Mouse (Mus musculus) heart, adult 11 months (tissue): ENCODE measurements around the gene Tfap4.

Source experiments
- DNase-seq: peaks from one replicate; pipeline ENCODE4 v3.0.0; 2022

Tfap4 gene

DNA sequence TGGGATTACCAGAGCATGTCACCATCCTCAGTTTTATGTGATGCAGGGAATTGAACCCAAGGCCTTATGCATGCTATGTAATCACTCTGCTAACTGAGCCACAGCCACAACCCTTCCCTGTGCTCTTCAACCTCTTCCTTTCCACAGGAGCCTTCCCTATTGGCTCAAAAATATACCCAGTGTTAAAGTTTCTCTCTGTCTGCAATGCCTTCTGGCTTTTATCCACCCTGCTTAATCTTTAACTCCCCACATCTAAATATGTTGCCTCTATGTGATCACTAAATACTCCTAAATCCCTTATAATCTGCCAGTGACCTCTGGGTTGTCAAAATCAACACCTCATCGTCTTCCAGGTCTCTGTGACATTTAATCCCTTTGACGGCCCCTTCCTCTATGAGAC lies 41.7 kb downstream of the Tfap4 start:
- no peak for DNase-seq

DNA sequence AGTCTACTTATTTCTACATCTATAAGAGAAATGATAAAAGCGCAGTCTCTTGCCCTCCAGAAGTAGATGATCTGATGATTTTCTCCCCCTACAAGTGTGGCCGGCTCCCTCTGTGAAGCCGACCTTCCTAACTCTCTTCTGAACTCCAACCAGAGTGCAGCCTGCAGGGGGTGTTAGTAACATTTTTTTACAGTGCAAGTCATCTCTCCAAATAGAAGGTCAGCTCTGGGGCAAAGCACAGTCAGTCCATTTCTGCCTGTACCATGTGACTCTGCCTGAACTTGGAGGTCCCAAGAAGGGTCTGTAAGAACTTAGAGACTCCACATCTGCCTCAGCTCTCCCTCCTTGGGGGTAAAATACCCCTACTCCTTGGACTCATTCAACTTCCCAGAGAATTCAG lies 45.3 kb downstream of the Tfap4 start:
- DNase-seq, result no peak

DNA sequence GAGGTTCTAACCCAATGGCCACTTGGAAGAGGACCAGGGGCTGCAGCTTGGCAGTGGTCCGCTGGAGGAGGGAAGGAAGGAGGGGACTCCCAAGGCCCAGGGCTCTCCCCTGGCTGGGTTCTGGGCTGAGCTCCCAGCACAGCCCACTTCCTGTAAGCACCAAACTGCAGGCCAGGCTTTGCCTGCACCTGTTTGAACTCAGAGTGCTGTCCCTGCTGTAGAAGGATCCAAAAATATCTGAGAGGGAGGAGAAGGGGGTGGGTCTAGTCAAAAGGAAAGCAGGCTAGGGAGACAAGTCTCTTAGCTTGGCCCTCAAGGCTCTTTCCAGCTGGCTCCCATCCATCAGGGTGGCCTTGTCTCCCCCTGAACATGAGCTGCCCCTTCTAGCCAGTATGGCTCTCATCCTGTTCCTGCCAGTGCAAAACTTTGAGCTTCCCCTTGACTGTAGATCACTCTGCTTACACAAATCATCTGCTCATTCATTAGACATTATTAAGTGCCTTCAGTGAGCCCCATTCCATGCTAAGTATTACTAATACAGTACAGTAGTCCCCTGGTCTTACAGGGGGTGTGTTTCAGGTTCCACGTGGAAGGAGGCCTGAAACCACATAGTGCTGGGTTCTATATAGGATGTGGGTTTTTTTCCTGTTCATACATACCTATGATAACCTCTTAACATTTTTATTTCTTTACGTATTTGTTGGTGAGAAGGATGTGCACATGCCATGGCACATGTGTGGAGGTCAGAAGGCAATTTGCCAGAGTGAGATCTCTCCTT lies 46.8 kb downstream of the Tfap4 start:
- peak; percentile 99 for DNase-seq

DNA sequence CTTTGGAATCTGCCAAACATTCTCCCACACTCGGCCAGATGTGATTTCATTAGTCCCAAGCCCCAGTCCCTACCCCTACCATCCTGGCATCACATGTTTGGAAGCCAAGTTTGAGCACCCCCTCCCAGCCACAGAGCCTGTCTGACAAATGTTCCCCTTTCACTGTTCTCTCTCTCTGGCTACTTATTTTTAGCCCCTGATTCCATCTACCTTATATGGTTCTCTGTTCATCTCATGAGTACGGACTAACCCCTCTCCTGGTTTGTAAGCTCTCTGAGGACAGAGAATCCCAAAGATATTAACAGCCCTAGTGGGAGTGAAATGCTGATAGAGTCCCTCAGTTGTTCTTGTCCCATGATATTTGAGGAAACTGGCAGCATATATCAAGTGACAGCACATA lies 48.3 kb downstream of the Tfap4 start:
- peak; percentile 94 for DNase-seq

DNA sequence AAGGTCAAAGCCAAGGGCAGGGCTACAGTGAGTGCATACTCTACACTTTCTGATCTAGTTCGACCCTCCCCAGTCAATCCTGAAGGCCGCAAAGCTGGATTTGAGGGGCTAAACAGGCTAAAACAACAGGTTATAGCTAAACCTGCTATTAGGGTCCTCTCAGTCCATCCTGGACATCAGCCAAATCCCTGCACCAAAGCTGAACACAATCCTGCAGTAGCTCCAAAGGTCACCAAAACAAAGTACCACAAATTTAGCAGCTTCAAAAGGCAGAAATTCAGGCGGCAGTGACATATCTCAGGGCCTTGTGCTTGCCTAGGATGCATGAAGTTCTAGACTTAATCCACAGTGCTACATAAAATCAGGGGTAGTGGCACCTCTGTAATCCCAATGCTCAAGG lies 53.5 kb downstream of the Tfap4 start:
- DNase-seq, result no peak

DNA sequence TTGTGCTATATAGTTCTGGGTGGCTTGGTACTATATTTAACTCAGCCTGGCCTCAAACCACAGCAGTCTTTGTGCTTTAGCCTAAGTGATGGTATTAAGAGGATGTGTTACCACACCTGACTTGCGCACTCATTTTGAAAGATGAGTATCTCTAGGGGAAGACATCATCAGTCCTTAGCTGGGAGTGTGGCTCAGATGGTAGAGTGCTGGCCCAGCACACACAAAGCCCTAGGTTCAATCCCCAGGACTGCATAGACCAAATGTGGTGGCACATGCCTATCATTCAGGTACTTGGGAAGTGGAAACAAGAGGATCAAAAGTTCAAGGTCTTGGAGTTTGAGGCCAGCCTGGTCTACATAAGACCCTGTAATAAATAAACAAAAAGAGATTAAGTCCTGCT lies 56.2 kb downstream of the Tfap4 start:
- no peak for DNase-seq

DNA sequence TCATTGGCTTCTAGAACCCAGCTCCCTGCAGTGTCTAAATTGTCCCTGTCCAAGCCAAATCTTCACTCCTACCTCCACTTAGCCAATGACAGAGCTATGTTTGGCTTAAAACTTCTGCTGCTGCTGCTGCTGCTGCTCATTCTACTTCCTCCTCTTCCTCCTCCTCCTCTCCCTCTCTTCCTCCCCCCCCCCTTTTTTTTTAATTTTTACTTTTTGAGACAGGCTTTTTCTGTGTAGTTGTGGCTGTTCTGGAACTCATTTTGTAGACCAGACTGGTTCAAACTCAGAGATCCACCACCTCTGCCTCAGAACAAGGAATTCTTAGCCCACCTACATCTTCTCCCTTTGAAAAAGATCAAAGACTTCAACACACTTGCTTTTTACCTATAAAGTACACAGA lies 57.1 kb downstream of the Tfap4 start:
- DNase-seq, result no peak

DNA sequence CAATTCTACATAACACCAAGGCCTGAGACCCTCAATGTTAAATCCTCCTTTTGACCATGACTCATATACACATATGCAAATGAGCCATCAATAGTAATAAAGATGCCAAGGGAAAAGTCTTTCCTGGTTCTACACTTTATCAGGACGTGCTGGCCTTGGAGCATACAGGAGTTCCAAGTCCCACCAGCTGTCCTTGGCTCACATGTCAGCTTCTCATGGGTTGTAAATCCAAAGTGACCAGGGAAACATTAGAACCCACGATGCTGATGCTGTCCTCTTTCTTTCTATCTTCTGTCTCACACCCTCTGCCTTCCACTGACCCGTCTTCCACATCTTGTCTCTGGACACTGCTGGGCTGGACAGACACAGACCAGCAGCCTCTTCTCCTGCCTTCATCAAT lies 58.0 kb downstream of the Tfap4 start:
- DNase-seq, result no peak

DNA sequence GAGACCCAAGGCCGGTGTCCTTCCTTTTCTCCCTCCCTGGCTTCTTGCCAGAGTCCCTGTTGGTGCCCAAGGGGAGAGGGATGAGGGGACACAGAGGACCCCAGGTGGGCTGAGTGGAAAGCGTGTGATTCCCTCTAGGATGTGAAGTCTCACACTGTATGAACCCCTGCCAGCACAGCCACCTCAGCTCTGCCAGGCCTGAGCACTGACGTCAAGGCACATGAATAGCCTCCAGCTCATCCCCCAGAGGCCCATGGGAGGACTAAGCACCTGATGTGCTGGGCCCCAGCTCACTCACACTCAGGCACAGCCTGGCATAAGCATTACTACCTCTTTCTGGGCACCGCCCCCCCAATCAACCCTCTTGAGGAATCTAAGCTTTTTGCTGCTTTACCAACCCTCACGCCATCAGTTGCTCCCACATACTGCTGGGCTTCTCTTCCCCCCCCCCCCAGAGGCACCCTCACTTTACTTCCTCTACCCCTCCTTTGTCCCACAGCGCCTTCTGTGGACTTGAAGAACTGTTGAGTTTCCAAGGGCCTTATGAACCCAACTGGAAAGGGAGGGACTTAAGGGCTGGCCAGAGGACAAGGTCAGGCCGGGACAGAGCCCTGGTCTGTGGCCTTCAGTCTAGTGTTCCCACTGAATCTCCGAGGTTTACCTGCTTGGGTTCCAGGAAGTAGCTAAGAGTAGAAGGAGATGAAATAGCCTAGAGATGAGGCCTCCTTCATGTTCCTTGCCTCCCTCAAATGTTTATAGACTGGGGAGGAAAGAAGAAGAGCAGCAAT lies 58.9 kb downstream of the Tfap4 start:
- peak; percentile 98 for DNase-seq

DNA sequence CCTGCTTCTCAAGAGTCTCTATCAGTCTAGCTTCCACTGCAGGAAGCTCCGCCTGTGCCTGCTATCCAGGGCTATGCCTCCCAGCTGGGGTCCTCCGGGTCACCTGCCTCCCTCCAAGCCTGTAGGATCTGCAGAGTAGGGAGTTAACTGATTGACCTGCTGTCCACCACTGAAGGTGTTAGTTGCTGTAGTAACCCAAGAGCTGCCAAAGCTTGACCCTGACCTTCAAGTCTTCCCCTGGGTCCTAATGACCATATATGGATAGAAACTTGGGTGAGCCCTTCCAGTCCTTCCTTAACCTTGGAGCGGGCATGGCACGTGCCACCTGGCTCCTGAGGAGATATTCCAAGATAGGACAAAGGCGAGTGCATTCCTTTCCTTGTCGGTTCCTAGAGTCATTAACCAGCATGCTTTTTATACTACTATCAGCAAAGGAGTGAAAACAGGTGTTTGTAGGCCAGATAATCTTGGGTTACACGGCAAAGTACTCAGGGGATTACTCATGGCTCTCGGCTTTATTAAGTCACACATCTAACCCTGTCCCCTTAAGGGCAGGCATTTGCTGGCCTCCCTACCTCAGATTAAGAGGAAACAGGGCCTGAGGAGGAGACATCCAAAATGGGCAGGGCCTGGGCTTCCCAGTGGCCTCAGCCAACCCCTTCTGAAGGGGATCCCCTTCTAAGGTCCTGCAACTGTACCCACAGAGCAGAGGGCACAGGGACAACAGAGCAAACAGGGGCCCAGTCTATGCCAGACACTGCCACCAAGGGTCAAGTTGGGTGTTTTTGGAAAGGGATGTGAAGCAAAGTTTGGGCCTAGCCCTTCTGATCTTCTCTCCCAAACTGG lies 61.7 kb downstream of the Tfap4 start:
- DNase-seq, result peak; percentile 91

DNA sequence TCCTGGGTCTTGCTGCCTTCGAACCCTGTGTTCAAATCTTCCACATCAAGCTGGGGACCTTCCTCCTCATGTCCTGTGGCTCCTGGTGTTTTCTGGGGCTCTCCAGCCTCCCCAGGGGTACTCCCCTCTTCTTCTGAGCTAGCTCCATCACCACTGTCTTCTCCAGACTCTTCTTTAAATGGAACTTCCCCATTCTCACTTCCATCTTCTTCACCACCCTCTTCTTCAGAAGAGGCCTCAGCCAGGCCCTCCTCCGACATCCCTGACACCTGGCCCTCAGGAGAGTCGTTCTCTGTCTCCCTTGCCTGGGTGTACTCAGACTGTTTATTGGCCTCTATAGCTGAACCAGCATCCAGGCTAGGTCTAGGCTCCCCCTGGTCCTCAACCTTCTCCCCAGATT lies 63.2 kb downstream of the Tfap4 start:
- no peak for DNase-seq

DNA sequence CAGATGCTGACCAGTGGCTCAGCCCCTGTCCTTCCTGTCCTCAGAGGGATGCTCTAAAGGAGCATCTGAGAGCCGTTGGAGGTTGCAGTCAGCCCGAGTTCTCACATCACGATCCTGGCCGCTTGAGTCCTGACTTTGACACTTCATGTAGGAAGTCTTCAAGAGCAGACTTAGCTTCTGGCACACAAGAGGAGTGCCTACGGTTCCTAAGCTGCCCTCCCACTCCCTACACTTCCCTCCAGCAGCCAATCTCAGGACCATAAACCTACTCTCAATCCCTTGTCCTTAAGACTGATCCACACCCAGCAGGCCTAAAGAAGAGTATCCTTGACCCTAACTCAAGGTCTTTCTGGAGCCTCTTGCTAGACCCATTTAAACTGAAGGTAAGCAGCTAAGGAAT lies 63.8 kb downstream of the Tfap4 start:
- peak; percentile 95 for DNase-seq
